Mouse (Mus musculus) adrenal gland, postnatal 14 days (tissue): ENCODE results near the gene Arhgap29. TPM values are rescaled to one million over a fixed set of nuclear protein-coding genes. Genes with fewer than 3 reads are reported as not detected.

Source experiments
- DNase-seq: peaks from one replicate; pipeline ENCODE4 v3.0.0; 2021; ENCODE audit warnings: mixed read lengths
- total RNA-seq: library from RNA; stranded (reverse); gene quantifications from 2 replicates; pipeline ENCODE4 v1.2.3, GENCODE M21; 2021

Arhgap29 gene
- total RNA-seq, 1 experiment from 2014 or later, result 83.4 TPM

GRCm38 (mm10) chr3:122009818-122010217, 57.5 kb downstream of the Arhgap29 start:
- DNase-seq, result no peak

- no peak for DNase-seq
Measured at GRCm38 (mm10) chr3:122010292-122010691, 58.0 kb downstream of the Arhgap29 start.

GRCm38 (mm10) chr3:122012464-122012863, 60.1 kb downstream of the Arhgap29 start:
- DNase-seq, result no peak

- no peak for DNase-seq
Measured at GRCm38 (mm10) chr3:122018421-122018820, 66.1 kb downstream of the Arhgap29 start.

- no peak for DNase-seq
Measured at GRCm38 (mm10) chr3:122019159-122019558, 66.8 kb downstream of the Arhgap29 start.

GRCm38 (mm10) chr3:122021029-122021652, 68.8 kb downstream of the Arhgap29 start:
- no peak for DNase-seq

- no peak for DNase-seq
Measured at GRCm38 (mm10) chr3:122022355-122022754, 70.0 kb downstream of the Arhgap29 start.

- peak; percentile 42 for DNase-seq
Measured at GRCm38 (mm10) chr3:122026676-122027075, 74.3 kb downstream of the Arhgap29 start.

GRCm38 (mm10) chr3:122027776-122028175, 75.4 kb downstream of the Arhgap29 start:
- no peak for DNase-seq

GRCm38 (mm10) chr3:122033248-122033837, 81.0 kb downstream of the Arhgap29 start:
- peak; percentile 41 for DNase-seq

- DNase-seq, result no peak
Measured at GRCm38 (mm10) chr3:122034240-122034639, 81.9 kb downstream of the Arhgap29 start.

GRCm38 (mm10) chr3:122035092-122035491, 82.8 kb downstream of the Arhgap29 start:
- DNase-seq, result no peak

GRCm38 (mm10) chr3:122040522-122040921, 88.2 kb downstream of the Arhgap29 start:
- DNase-seq, result no peak

- DNase-seq, result no peak
Measured at GRCm38 (mm10) chr3:122043102-122043501, 90.8 kb downstream of the Arhgap29 start.

GRCm38 (mm10) chr3:122043799-122044547, 91.6 kb downstream of the Arhgap29 start, which contains the start of gene Abca4:
Gene Abca4, plus strand, starts transcription at chr3:122044443.
- DNase-seq, result no peak

GRCm38 (mm10) chr3:122046187-122046620, 93.9 kb downstream of the Arhgap29 start:
- DNase-seq, result peak; percentile 66

- no peak for DNase-seq
Measured at GRCm38 (mm10) chr3:122047402-122047801, 95.1 kb downstream of the Arhgap29 start.

GRCm38 (mm10) chr3:122047921-122048861, 95.8 kb downstream of the Arhgap29 start:
- DNase-seq, result peak; percentile 72

GRCm38 (mm10) chr3:122049158-122049557, 96.8 kb downstream of the Arhgap29 start:
- no peak for DNase-seq

GRCm38 (mm10) chr3:122058439-122059198, 106.3 kb downstream of the Arhgap29 start:
- DNase-seq, result no peak

- DNase-seq, result no peak
Measured at GRCm38 (mm10) chr3:122062586-122062985, 110.2 kb downstream of the Arhgap29 start.
